Mouse (Mus musculus) ES-E14 (cell line): ENCODE results near the gene Txnrd1.

Experiments used
- CHD2 ChIP-seq: IDR thresholded peaks from 2 replicates; pipeline ENCODE4 v1.6.1; 2014; ENCODE audit warnings: mild to moderate bottlenecking, low read depth, low read length, inconsistent platforms
- HCFC1 ChIP-seq: IDR thresholded peaks from 2 replicates; pipeline ENCODE4 v1.6.1; 2012; ENCODE audit warnings: low read length, inconsistent platforms, borderline replicate concordance; ENCODE audit not compliant: insufficient read depth

DNA sequence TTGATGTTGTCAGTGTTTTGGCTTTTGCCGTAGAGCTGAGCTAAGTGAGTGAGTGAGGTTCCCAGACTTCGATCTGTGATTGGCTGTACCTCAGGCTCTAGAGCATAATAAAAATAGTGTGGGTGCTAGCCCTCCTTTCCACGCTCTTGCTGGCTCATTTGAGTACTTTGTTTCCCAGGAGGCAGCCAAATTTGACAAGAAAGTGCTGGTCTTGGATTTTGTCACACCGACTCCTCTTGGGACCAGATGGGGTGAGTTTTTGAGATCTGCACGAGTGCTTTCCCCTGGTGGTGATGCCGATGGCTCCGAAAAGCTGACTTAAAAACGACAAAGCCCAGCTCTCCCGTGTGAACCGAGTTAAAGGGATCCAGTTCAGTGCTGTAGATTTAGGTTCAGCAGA lies 41.7 kb downstream of the Txnrd1 start:
- TF ChIP-seq CHD2 (no peak), HCFC1 (no peak)
